ENCODE assay signal across 8 mouse cellular contexts in the genomic region with DNA sequence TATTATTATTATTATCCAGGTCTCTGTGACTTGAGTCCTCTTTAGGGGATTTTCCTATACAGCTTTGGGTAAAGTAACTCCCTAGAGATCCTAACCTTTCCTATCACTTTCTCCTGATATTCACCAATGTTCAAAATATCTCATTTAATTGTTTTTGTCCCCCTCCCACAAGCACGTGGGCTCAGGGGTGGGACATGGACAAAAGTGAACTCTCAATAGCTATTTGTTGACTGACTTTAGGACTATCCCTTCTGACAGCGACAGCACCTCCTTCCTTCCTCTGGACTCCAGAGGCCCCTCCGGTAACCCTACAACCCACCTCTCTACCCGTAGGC. TPM values are rescaled to one million over a fixed set of nuclear protein-coding genes. Genes with fewer than 3 reads are reported as not detected.
DNase-seq lines count a peak whose midpoint lies in the region; ATAC-seq and TF ChIP-seq lines count a peak whose summit lies in the region.

No protein-coding gene starts in this region.

- H3K27me3 ChIP-seq in kidney, adult 2 months (replicated peaks; ENCODE audit: control insufficient read depth, insufficient read depth, low read length), result no peaks in the 10 kb centered on the region
- no peaks in the 10 kb centered on the region for H3K27me3 ChIP-seq in hindbrain, embryonic 14.5 days (ENCODE audit: control insufficient read depth, insufficient read depth, low read length)
- H3K27me3 ChIP-seq in midbrain, embryonic 14.5 days (ENCODE audit: control insufficient read depth, insufficient read depth, low read length), result no peaks in the 10 kb centered on the region

- H3K9ac ChIP-seq in hindbrain, embryonic 14.5 days, result peak overlapping the region; percentile 65
- peak overlapping the region; percentile 52; the same call in 1 of the 2 replicates for H3K9ac ChIP-seq in midbrain, embryonic 14.5 days (replicated peaks; ENCODE audit: low read length)

- ATAC-seq in hindbrain, embryonic 14.5 days (ENCODE audit: low FRiP score), result no peak
- peak; percentile 76; the same call in 1 of the 2 replicates for ATAC-seq in midbrain, embryonic 14.5 days (ENCODE audit: low FRiP score, low TSS enrichment)

- no peak for DNase-seq in kidney, adult 2 months
- DNase-seq in kidney, adult 8-10 months, result no peak
- DNase-seq in hindbrain, embryonic 14.5 days (ENCODE audit: low spot score), result peak; percentile 24
- no peak for DNase-seq in midbrain, embryonic 14.5 days
- no peak for DNase-seq in cerebellum, postnatal 36 days
- no peak for DNase-seq in adrenal gland, adult 18-20 months (ENCODE audit: low spot score in 2 of 2)
- DNase-seq in embryo, embryonic 9.5 days (ENCODE audit: extremely low spot score), result no peak

- no peak for TF ChIP-seq CTCF in kidney, adult 2 months (conservative IDR thresholded peaks at IDR 0.05; ENCODE audit: insufficient read depth, insufficient read length, low read depth, low read length)
- no peak for TF ChIP-seq CTCF in bone marrow macrophage, adult 2 months (IDR thresholded peaks at IDR 0.05; ENCODE audit: low read depth, low read length)

- H3K4me1 ChIP-seq in kidney, adult 2 months (ENCODE audit: control insufficient read depth, insufficient read depth, low read length), result no peaks in the 10 kb centered on the region
- H3K4me1 ChIP-seq in bone marrow macrophage, adult 2 months (ENCODE audit: control insufficient read depth, insufficient read depth, low read length), result peaks cover 7% of the 10 kb centered on the region
- 0 out of 2 replicates have a peak, but pooled peaks cover 6% of the 10 kb centered on the region for H3K4me1 ChIP-seq in hindbrain, embryonic 14.5 days (replicated peaks; ENCODE audit: control insufficient read depth, insufficient read depth, low read length)
- no peaks in the 10 kb centered on the region for H3K4me1 ChIP-seq in midbrain, embryonic 14.5 days (ENCODE audit: control insufficient read depth, insufficient read depth, low read length)

- no peak for TF ChIP-seq POLR2A in kidney, adult 2 months (IDR thresholded peaks at IDR 0.05; ENCODE audit: low read depth, low read length)
- no peak for TF ChIP-seq POLR2A in bone marrow macrophage, adult 2 months (IDR thresholded peaks at IDR 0.05; ENCODE audit: borderline replicate concordance, low read depth, low read length)

- 1% methylated on average over 4 of the region's 4 CpGs for WGBS in kidney, adult 2 months
- WGBS in hindbrain, embryonic 14.5 days, result 26% methylated on average over 4 of the region's 4 CpGs
- 18% methylated on average over 4 of the region's 4 CpGs for WGBS in midbrain, embryonic 14.5 days

- H3K4me2 ChIP-seq in hindbrain, embryonic 14.5 days (replicated peaks), result peak overlapping the region; percentile 54
- peak overlapping the region; percentile 60 for H3K4me2 ChIP-seq in midbrain, embryonic 14.5 days (ENCODE audit: low read length)

- H3K36me3 ChIP-seq in kidney, adult 2 months (ENCODE audit: control insufficient read depth, insufficient read depth, low read length), result no peaks in the 10 kb centered on the region
- H3K36me3 ChIP-seq in hindbrain, embryonic 14.5 days (replicated peaks; ENCODE audit: control insufficient read depth, insufficient read depth), result no peaks in the 10 kb centered on the region; the same call in 1 of the 2 replicates
- 0 out of 2 replicates have a peak, but pooled peaks cover 10% of the 10 kb centered on the region for H3K36me3 ChIP-seq in midbrain, embryonic 14.5 days (ENCODE audit: control insufficient read depth, insufficient read depth, low read length)

- H3K27ac ChIP-seq in kidney, adult 2 months (ENCODE audit: insufficient read depth, low read depth, low read length), result no peak overlapping the region
- H3K27ac ChIP-seq in bone marrow macrophage, adult 2 months (ENCODE audit: insufficient read depth, low read depth, low read length), result no peak overlapping the region; the same call in 1 of the 2 replicates
- no peak overlapping the region for H3K27ac ChIP-seq in hindbrain, embryonic 14.5 days
- H3K27ac ChIP-seq in midbrain, embryonic 14.5 days (replicated peaks; ENCODE audit: low read depth, low read length), result no peak overlapping the region

- peak overlapping the region; percentile 82 for H3K4me3 ChIP-seq in kidney, adult 2 months (ENCODE audit: insufficient read depth, low read depth, low read length)
- H3K4me3 ChIP-seq in bone marrow macrophage, adult 2 months (ENCODE audit: insufficient read depth, low read length), result peak overlapping the region; percentile 97
- peak overlapping the region; percentile 64 for H3K4me3 ChIP-seq in hindbrain, embryonic 14.5 days (replicated peaks; ENCODE audit: low read length)
- peak overlapping the region; percentile 54 for H3K4me3 ChIP-seq in midbrain, embryonic 14.5 days (replicated peaks; ENCODE audit: low read depth, low read length)

- no peaks in the 10 kb centered on the region for H3K9me3 ChIP-seq in hindbrain, embryonic 14.5 days (ENCODE audit: control insufficient read depth, low read length)
- no peaks in the 10 kb centered on the region for H3K9me3 ChIP-seq in midbrain, embryonic 14.5 days (ENCODE audit: control insufficient read depth, low read length)

RNA-seq across cellular contexts. Expression of a gene that starts 0.8 kb away (rescaled TPM):
- 17.0 and 19.0 TPM in 2 replicates for polyA plus RNA-seq in kidney, adult 2 months (2012; rRNA removed)
- polyA plus RNA-seq in bone marrow macrophage, adult 2 months (2012; ENCODE audit: insufficient read depth, insufficient read length, missing spikeins), result 5.9 and 6.4 TPM in 2 replicates
- polyA plus RNA-seq in hindbrain, embryonic 14.5 days (2014; fragmentation: Nextera tagmentation; extraction: Ambion mirVana), result 22.3 and 24.5 TPM in 2 replicates
- polyA plus RNA-seq in midbrain, embryonic 14.5 days (2014; fragmentation: Nextera tagmentation; extraction: Ambion mirVana), result 22.4 and 24.8 TPM in 2 replicates
- total RNA-seq in adrenal gland, adult 18-20 months (2021), result 1 to 10 TPM; 8.2 to 9.4 TPM

RNA-seq across cellular contexts. Expression of a gene that starts 18.2 kb away (rescaled TPM):
- polyA plus RNA-seq in kidney, adult 2 months (2012; rRNA removed), result 180 and 192 TPM in 2 replicates
- 70.9 and 95.1 TPM in 2 replicates for polyA plus RNA-seq in bone marrow macrophage, adult 2 months (2012; ENCODE audit: insufficient read depth, insufficient read length, missing spikeins)
- 30.6 and 33.1 TPM in 2 replicates for polyA plus RNA-seq in hindbrain, embryonic 14.5 days (2014; fragmentation: Nextera tagmentation; extraction: Ambion mirVana)
- polyA plus RNA-seq in midbrain, embryonic 14.5 days (2014; fragmentation: Nextera tagmentation; extraction: Ambion mirVana), result 24.7 and 29.6 TPM in 2 replicates
- total RNA-seq in adrenal gland, adult 18-20 months (2021), result 10 to 100 TPM; 44.2 to 76.5 TPM

RNA-seq across cellular contexts. Expression of a gene that starts 29.5 kb away (rescaled TPM):
- polyA plus RNA-seq in kidney, adult 2 months (2012; rRNA removed), result 41.6 and 50.8 TPM in 2 replicates
- 290 and 322 TPM in 2 replicates for polyA plus RNA-seq in bone marrow macrophage, adult 2 months (2012; ENCODE audit: insufficient read depth, insufficient read length, missing spikeins)
- 304 and 340 TPM in 2 replicates for polyA plus RNA-seq in hindbrain, embryonic 14.5 days (2014; fragmentation: Nextera tagmentation; extraction: Ambion mirVana)
- polyA plus RNA-seq in midbrain, embryonic 14.5 days (2014; fragmentation: Nextera tagmentation; extraction: Ambion mirVana), result 386 and 395 TPM in 2 replicates
- total RNA-seq in adrenal gland, adult 18-20 months (2021), result 100 to 1,000 TPM; 107 to 140 TPM

RNA-seq across cellular contexts. Expression of a gene that starts 31.2 kb away (rescaled TPM):
- 20.7 and 24.8 TPM in 2 replicates for polyA plus RNA-seq in kidney, adult 2 months (2012; rRNA removed)
- 5.5 and 6.9 TPM in 2 replicates for polyA plus RNA-seq in bone marrow macrophage, adult 2 months (2012; ENCODE audit: insufficient read depth, insufficient read length, missing spikeins)
- polyA plus RNA-seq in hindbrain, embryonic 14.5 days (2014; fragmentation: Nextera tagmentation; extraction: Ambion mirVana), result 45.0 and 46.9 TPM in 2 replicates
- 45.5 and 50.4 TPM in 2 replicates for polyA plus RNA-seq in midbrain, embryonic 14.5 days (2014; fragmentation: Nextera tagmentation; extraction: Ambion mirVana)
- total RNA-seq in adrenal gland, adult 18-20 months (2021), result 1 to 10 TPM; 8.6 to 9.2 TPM

RNA-seq across cellular contexts. Expression of a gene that starts 42.4 kb away (rescaled TPM):
- polyA plus RNA-seq in kidney, adult 2 months (2012; rRNA removed), result 58.4 and 84.2 TPM in 2 replicates
- polyA plus RNA-seq in bone marrow macrophage, adult 2 months (2012; ENCODE audit: insufficient read depth, insufficient read length, missing spikeins), result 59.1 and 61.3 TPM in 2 replicates
- polyA plus RNA-seq in hindbrain, embryonic 14.5 days (2014; fragmentation: Nextera tagmentation; extraction: Ambion mirVana), result 56.6 and 60.9 TPM in 2 replicates
- polyA plus RNA-seq in midbrain, embryonic 14.5 days (2014; fragmentation: Nextera tagmentation; extraction: Ambion mirVana), result 54.4 and 57.9 TPM in 2 replicates
- total RNA-seq in adrenal gland, adult 18-20 months (2021), result 10 to 100 TPM; 58.0 to 61.7 TPM
